Mouse (Mus musculus): ENCODE results near the gene Sinhcaf.

DNA sequence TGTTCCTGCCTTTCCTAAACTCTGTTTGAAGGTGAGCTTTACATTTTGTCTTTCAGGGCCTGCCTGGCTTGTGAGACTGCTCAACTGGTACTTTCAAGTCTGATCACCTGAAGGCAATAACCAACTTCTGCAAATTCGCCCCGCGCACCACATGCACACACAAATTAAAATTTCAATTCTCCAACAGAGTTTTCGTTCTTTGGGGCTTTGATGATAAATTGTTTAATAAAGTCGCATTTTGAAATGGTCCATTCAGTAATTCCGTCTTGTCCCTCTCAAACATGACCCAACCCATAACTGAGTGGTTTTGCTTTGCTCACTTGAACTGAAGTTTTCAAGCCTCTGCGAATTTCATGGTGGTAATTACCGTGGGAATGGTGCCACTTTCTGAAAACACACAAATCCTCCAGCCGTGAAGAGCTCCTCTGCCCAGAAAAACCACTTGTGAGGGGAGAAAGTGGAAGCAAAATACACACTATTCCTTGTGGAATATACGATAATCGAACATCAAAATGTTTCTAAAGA is 676 bp upstream of the Sinhcaf start:
- no peak for TF ChIP-seq CTCF (IDR thresholded peaks at IDR 0.05; ENCODE audit: low read depth, low read length)
- TF ChIP-seq POLR2A (IDR thresholded peaks at IDR 0.05; ENCODE audit: extremely low read depth, insufficient read depth, low read length): no peak
